Mouse (Mus musculus) gonadal fat pad, adult 2 months (tissue): ENCODE results near the gene Dlgap1. TPM values are rescaled to one million over a fixed set of nuclear protein-coding genes. Genes with fewer than 3 reads are reported as not detected.

Experiments used
- DNase-seq: peaks from one replicate; pipeline ENCODE4 v3.0.0-alpha.2; 2012; ENCODE audit warnings: low read depth
- polyA plus RNA-seq: library from polyadenylated mRNA; depleted of rRNA; stranded (reverse); fragments of >200 nt; gene quantifications from 2 replicates; pipeline ENCODE4 v1.2.3, GENCODE M21; 2012

Gene Dlgap1
- polyA plus RNA-seq, 1 experiment: 5.4 TPM

GRCm38 (mm10) chr17:70864645-70865044 is 895.8 kb downstream of the Dlgap1 start:
- DNase-seq: no peak

DNA sequence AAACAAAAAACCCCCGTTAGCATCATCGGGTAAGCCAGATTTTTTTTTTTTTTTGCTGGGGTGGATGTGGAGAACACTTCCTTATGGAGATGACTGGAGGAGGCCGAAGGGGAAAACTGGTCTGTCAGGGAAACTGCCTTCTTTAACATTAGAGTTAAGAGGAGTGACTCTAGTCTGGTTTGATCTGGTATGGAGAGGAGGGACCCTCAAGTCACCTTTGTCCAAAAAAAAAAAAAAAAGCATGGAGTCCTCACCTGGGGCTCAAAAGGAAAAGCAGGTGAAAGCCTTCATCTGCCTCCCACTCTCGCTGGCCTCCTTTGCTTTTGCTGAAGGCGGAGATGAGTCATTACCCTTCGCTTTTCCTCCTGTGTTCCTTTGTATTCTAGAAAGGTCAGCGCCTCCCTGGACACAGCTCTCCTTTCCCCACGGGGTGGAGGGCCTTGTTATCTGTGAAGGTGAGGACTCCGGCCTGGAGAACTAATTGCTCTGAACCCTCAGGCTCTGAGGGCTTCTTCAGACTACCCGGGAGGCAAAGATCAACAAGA is 896.3 kb downstream of the Dlgap1 start:
- DNase-seq: no peak

DNA sequence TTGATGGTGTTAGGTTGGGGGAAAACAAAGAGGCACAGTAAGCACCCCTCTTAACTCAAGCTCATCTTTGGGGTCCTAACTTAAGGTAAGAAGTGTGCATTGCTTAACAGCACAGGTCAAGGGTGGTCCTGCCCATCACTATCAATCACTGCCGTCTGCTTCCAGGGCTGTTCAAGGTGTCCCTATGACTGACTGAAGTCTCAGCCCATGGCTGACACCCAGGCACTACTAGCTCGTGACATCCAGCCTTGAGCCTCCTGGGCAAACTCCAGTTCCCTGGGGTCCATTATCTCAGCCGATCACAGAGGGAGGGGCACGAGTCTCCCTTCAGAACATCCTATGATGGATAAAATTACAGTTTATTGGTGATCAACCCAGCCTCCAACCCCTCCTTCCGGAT is 897.2 kb downstream of the Dlgap1 start:
- no peak for DNase-seq

DNA sequence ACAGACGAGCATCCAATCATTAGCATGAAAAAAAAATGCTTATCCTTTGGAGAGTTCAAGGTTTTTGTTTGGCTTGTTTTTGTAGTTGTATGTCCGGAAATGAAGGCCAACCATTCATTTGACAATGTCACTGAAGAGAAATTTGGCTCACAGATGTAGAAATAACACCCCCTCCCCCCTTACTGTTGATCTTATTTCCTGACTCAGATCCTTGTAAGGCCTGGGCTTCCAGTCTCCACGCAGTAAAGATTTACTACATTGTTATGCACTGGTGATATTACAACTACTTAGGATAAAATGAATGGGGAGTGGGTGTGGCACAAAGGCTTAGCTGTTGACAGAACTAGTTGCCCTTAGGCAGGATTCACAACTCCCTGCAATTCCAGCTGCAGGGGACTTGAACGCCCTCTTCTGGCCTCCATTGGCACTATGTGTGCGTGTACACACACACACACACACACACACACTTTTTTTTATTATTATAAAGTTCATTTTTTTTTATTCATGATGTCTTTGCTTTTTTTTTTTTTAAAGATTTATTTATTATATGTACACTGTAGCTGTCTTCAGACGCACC is 897.8 kb downstream of the Dlgap1 start:
- no peak for DNase-seq

DNA sequence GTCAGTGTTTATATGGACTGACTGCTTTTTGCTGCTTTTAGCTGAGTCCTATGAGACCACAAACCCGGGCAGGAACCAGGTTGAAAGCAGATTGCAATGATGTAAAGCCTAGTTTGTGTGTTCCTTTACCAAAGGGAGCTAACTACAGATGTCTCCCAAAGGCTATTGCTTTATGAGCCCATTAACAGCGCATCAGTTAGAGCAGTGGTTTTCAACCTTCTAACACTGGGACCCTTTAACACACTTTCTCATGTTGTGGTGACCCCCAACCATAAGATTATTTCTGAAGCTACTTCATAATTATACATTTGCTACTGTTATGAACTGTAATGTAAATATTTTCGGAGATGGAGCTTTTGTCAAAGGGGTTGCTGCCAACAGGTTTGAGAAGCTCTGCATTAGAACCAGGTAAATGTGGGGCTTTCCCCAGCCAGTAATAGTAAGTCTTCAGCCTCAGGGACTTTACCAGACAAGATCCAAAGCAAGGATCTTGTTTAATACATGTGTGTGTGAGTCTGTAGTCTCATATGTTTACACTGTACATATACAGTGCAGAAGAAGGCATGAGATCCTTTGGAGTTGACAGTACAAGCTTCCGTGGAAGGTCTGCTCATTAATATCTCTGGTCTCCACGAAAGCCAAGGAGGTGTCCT is 899.8 kb downstream of the Dlgap1 start:
- no peak for DNase-seq

GRCm38 (mm10) chr17:70870581-70870980 is 901.7 kb downstream of the Dlgap1 start:
- no peak for DNase-seq
